Mouse (Mus musculus): ENCODE results near the gene St6galnac3. TPM values are rescaled to one million over a fixed set of nuclear protein-coding genes. Genes with fewer than 3 reads are reported as not detected.

The St6galnac3 gene
- total and polyA plus RNA-seq, 3 experiments = 2.2 to 5.2 (median 4.9) TPM

DNA sequence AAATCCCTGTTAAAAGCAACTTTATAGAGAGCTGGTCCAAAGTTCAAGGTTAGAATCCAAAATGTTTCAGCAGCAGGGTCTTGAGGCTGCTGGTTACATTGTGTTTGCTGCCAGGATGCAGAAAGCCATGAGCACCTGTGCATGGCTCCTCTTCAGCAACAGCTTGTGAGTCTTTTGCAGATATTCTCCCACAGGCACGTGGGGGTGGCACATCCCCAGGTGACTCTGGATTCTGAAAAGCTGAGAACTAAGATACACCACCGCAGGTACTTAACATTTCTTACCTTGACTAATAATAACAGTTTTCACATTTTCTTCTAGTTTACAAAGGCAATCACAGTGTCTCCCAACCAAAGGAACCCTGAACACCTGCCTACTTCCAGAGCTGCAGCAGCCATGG is 387.8 kb downstream of the St6galnac3 start:
- no peaks in the 10 kb centered on the region for H3K4me1 ChIP-seq (ENCODE audit: control insufficient read depth, insufficient read depth, low read length)
- intact Hi-C loops (cut with DNase I) = no loop called here
- WGBS = 88% methylated on average over 2 of the region's 2 CpGs

GRCm38 (mm10) chr3:153334152-153334825 is 390.7 kb downstream of the St6galnac3 start:
- H3K4me1 ChIP-seq (ENCODE audit: control insufficient read depth, insufficient read depth, low read length) = no peaks in the 10 kb centered on the region
- no peak for TF ChIP-seq CTCF (IDR thresholded peaks at IDR 0.05)
- TF ChIP-seq POLR2A (IDR thresholded peaks at IDR 0.05; ENCODE audit: insufficient read depth, low read depth, low read length) = no peak
- TF ChIP-seq EP300 (IDR thresholded peaks at IDR 0.05; ENCODE audit: insufficient read depth, low read depth, low read length) = no peak
- H3K27me3 ChIP-seq (ENCODE audit: control insufficient read depth, insufficient read depth, low read length) = no peaks in the 10 kb centered on the region
- H3K36me3 ChIP-seq (ENCODE audit: control insufficient read depth, insufficient read depth, low read length) = no peaks in the 10 kb centered on the region
- intact Hi-C loops (cut with DNase I) = no loop called here
- no peaks in the 10 kb centered on the region for H3K79me2 ChIP-seq (replicated peaks; ENCODE audit: control insufficient read depth, insufficient read depth, low read length)
- no peak overlapping the region for H3K9ac ChIP-seq (ENCODE audit: low read depth, low read length)
- DNase-seq = no peak
- no peak overlapping the region for H3K4me3 ChIP-seq
- 59% methylated on average over 5 of the region's 5 CpGs for WGBS
- H3K27ac ChIP-seq = no peak overlapping the region

More for the DNA sequence above, 387.8 kb downstream of the St6galnac3 start:
- no peaks in the 10 kb centered on the region for H3K79me2 ChIP-seq (replicated peaks; ENCODE audit: control insufficient read depth, insufficient read depth, low read length)
- H3K36me3 ChIP-seq (ENCODE audit: control insufficient read depth, insufficient read depth, low read length) = no peaks in the 10 kb centered on the region
- no peak for DNase-seq
- TF ChIP-seq CTCF (IDR thresholded peaks at IDR 0.05) (no peak), EP300 (IDR thresholded peaks at IDR 0.05; ENCODE audit: insufficient read depth, low read depth, low read length) (no peak), POLR2A (IDR thresholded peaks at IDR 0.05; ENCODE audit: insufficient read depth, low read depth, low read length) (no peak)
- H3K4me3 ChIP-seq = no peak overlapping the region
- no peak overlapping the region for H3K27ac ChIP-seq
- no peaks in the 10 kb centered on the region for H3K27me3 ChIP-seq (ENCODE audit: control insufficient read depth, insufficient read depth, low read length)
- H3K9ac ChIP-seq (ENCODE audit: low read depth, low read length) = no peak overlapping the region

DNA sequence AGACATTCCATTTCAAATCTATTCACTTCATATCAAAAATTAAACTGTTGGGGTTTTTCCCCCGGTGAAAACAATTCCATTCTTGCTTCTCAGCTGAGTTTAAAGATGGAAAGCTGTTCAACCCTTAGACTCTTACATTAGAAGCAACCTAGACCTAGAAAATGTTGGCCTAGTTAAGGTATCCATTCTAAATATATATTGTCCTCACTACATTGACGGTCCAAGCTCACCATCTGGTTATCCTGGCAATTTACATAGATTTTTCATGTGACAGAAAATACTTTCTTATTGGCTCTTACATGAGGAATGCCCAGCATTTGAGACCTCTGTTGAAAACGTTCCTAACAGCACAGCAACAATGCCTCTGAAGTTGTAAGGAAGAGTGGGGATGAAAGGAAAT is 400.7 kb downstream of the St6galnac3 start:
- DNase-seq = no peak
- H3K9ac ChIP-seq (ENCODE audit: low read depth, low read length) = no peak overlapping the region
- no peaks in the 10 kb centered on the region for H3K79me2 ChIP-seq (replicated peaks; ENCODE audit: control insufficient read depth, insufficient read depth, low read length)
- intact Hi-C loops (cut with DNase I) = no loop called here
- H3K4me1 ChIP-seq (ENCODE audit: control insufficient read depth, insufficient read depth, low read length) = no peaks in the 10 kb centered on the region
- no peak overlapping the region for H3K4me3 ChIP-seq
- no peak for TF ChIP-seq POLR2A (IDR thresholded peaks at IDR 0.05; ENCODE audit: insufficient read depth, low read depth, low read length)
- no peak for TF ChIP-seq CTCF (IDR thresholded peaks at IDR 0.05)
- TF ChIP-seq EP300 (IDR thresholded peaks at IDR 0.05; ENCODE audit: insufficient read depth, low read depth, low read length) = no peak
- no peak overlapping the region for H3K27ac ChIP-seq
- no peaks in the 10 kb centered on the region for H3K27me3 ChIP-seq (ENCODE audit: control insufficient read depth, insufficient read depth, low read length)
- no peaks in the 10 kb centered on the region for H3K36me3 ChIP-seq (ENCODE audit: control insufficient read depth, insufficient read depth, low read length)
- 60% methylated on average over 3 of the region's 3 CpGs for WGBS

DNA sequence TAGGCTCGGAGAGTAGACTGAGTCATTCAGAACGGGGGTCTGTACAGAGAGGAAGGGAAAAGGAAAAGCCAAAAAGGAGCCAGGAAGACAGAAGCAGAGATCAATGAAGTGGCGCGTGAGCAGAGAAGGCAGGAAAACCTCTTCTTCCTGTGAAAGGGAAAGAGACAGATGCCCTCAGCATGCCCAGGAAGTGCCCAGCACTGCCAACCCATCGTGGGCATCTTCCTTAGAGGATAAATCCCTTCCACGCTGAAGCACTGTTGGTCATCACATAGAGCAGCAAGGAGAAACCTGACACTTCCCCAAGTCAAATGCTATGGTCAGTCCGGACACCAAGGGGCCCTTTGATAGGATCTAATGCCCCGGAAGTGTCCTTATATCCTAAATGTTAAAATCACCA is 401.5 kb downstream of the St6galnac3 start:
- Histone ChIP-seq H3K4me3 (no peak overlapping the region), H3K27me3 (ENCODE audit: control insufficient read depth, insufficient read depth, low read length) (no peaks in the 10 kb centered on the region), H3K9ac (ENCODE audit: low read depth, low read length) (no peak overlapping the region), H3K79me2 (replicated peaks; ENCODE audit: control insufficient read depth, insufficient read depth, low read length) (no peaks in the 10 kb centered on the region), H3K27ac (no peak overlapping the region), H3K4me1 (ENCODE audit: control insufficient read depth, insufficient read depth, low read length) (no peaks in the 10 kb centered on the region), H3K36me3 (ENCODE audit: control insufficient read depth, insufficient read depth, low read length) (no peaks in the 10 kb centered on the region)
- intact Hi-C loops (cut with DNase I) = no loop called here
- WGBS = 55% methylated on average over 8 of the region's 8 CpGs
- no peak for DNase-seq
- no peak for TF ChIP-seq EP300 (IDR thresholded peaks at IDR 0.05; ENCODE audit: insufficient read depth, low read depth, low read length)
- TF ChIP-seq POLR2A (IDR thresholded peaks at IDR 0.05; ENCODE audit: insufficient read depth, low read depth, low read length) = no peak
- no peak for TF ChIP-seq CTCF (IDR thresholded peaks at IDR 0.05)

DNA sequence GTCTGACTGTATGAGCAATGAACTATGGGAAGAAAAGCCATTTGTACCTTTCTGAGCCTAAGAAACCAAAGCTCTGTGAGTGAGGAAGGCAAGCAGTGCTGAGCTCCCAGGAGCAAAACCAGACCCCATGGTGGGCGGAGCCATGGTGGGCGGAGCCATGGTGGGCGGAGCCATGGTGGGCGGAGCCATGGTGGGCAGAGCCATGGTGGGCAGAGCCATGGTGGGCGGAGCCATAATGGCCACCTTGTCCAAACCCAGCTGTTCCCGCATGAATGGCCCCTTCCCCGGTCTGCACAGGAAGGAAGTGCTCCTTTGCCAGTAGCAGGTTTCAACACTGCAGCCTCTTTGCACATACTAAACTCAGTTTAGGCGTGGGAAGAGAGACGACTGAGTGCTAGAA is 411.4 kb downstream of the St6galnac3 start:
- TF ChIP-seq EP300 (IDR thresholded peaks at IDR 0.05; ENCODE audit: insufficient read depth, low read depth, low read length) (no peak), CTCF (IDR thresholded peaks at IDR 0.05) (no peak), POLR2A (IDR thresholded peaks at IDR 0.05; ENCODE audit: insufficient read depth, low read depth, low read length) (no peak)
- H3K27ac ChIP-seq = no peak overlapping the region
- DNase-seq = no peak
- H3K27me3 ChIP-seq (ENCODE audit: control insufficient read depth, insufficient read depth, low read length) = no peaks in the 10 kb centered on the region
- intact Hi-C loops (cut with DNase I) = no loop called here
- 52% methylated on average over 9 of the region's 9 CpGs for WGBS
- H3K36me3 ChIP-seq (ENCODE audit: control insufficient read depth, insufficient read depth, low read length) = no peaks in the 10 kb centered on the region
- H3K79me2 ChIP-seq (replicated peaks; ENCODE audit: control insufficient read depth, insufficient read depth, low read length) = no peaks in the 10 kb centered on the region
- no peaks in the 10 kb centered on the region for H3K4me1 ChIP-seq (ENCODE audit: control insufficient read depth, insufficient read depth, low read length)
- no peak overlapping the region for H3K4me3 ChIP-seq
- H3K9ac ChIP-seq (ENCODE audit: low read depth, low read length) = no peak overlapping the region

DNA sequence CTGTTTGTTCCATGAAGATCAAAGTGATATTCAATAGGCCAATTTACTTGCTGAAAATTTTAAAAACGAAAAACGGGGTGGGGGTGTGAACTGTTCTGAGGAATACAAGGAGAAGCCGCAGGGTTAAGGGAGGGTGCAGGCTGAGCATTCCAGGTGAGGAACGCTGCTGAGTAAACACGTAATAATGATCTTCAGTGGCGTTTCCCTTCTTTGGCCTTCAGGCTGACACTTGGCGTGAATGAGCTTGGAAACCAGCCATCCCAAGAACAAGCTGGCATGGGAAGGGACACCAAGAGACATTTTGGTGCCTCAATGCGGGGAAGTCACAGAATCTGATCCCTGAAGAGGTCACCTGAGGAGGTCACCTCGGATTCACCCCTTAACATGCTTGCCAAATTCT is 411.8 kb downstream of the St6galnac3 start:
- Histone ChIP-seq H3K36me3 (ENCODE audit: control insufficient read depth, insufficient read depth, low read length) (no peaks in the 10 kb centered on the region), H3K27ac (no peak overlapping the region), H3K79me2 (replicated peaks; ENCODE audit: control insufficient read depth, insufficient read depth, low read length) (no peaks in the 10 kb centered on the region), H3K4me1 (ENCODE audit: control insufficient read depth, insufficient read depth, low read length) (no peaks in the 10 kb centered on the region), H3K9ac (ENCODE audit: low read depth, low read length) (no peak overlapping the region), H3K4me3 (no peak overlapping the region), H3K27me3 (ENCODE audit: control insufficient read depth, insufficient read depth, low read length) (no peaks in the 10 kb centered on the region)
- DNase-seq = no peak
- no peak for TF ChIP-seq EP300 (IDR thresholded peaks at IDR 0.05; ENCODE audit: insufficient read depth, low read depth, low read length)
- no peak for TF ChIP-seq POLR2A (IDR thresholded peaks at IDR 0.05; ENCODE audit: insufficient read depth, low read depth, low read length)
- no peak for TF ChIP-seq CTCF (IDR thresholded peaks at IDR 0.05)
- intact Hi-C loops (cut with DNase I) = no loop called here
- WGBS = 81% methylated on average over 9 of the region's 9 CpGs
